Comparison of ENCODE assay signal across 11 mouse cellular contexts in genomic region chr16:21318640-21319365, GRCm38 (mm10).
DNase-seq lines count a peak whose midpoint lies in the region; ATAC-seq and TF ChIP-seq lines count a peak whose summit lies in the region.
"Had no signal": no experiment of that assay in that cellular context is flagged by ENCODE, and none has a peak within 500 bp of the region (broad histone marks: within the 10 kb centered on the region; RNA-seq: fewer than 3 reads in every experiment).

No protein-coding gene starts in this region.

- peaks cover 8% of the 10 kb centered on the region for H3K4me1 ChIP-seq in heart, adult 2 months (ENCODE audit: control insufficient read depth, insufficient read depth, low read length)
- H3K4me1 ChIP-seq in CH12.LX (ENCODE audit: control insufficient read depth in 1 of 2, insufficient read depth in 2 of 2) = peaks cover 21 to 78% of the 10 kb centered on the region in 2 experiments
- H3K4me1 ChIP-seq in embryonic fibroblast, embryonic 13.5 days (ENCODE audit: control insufficient read depth, insufficient read depth, low read length) = peaks cover 25% of the 10 kb centered on the region
- H3K4me1 ChIP-seq in limb, embryonic 10.5 days = peaks cover 42% of the 10 kb centered on the region

- no peak for DNase-seq in heart, adult 2 months
- no peak for DNase-seq in heart, adult 18-20 months
- DNase-seq in CH12.LX (ENCODE audit: extremely low read depth) = peak; percentile 15
- no peak for DNase-seq in limb, embryonic 10.5 days (ENCODE audit: low spot score)
- DNase-seq in testis, postnatal 10 days (ENCODE audit: low spot score) = no peak
- no peak for DNase-seq in kidney, adult 8-10 months
- DNase-seq: adrenal gland, adult 8-10 months; lung, embryonic 14.5 days had no signal

- no peak overlapping the region for H3K4me2 ChIP-seq in CH12.LX (ENCODE audit: insufficient read depth, low read depth, poor library complexity, severe bottlenecking)
- H3K4me2 ChIP-seq: lung, embryonic 14.5 days; neural tube, embryonic 13.5 days had no signal

- WGBS in heart, adult 2 months = 36% methylated on average over 9 of the region's 9 CpGs
- 74% methylated on average over 9 of the region's 9 CpGs for WGBS in limb, embryonic 10.5 days

- dilution Hi-C loops in CH12.LX (cut with MboI; ENCODE audit: extremely low pct_ligation_motif_present, extremely low pct_unique_long_range_greater_than_20kb, low sequenced_read_pairs) = no loop called here

- no peak for TF ChIP-seq POLR2A in heart, adult 2 months (IDR thresholded peaks at IDR 0.05; ENCODE audit: insufficient read depth, low read depth, low read length)
- TF ChIP-seq POLR2A in CH12.LX (IDR thresholded peaks at IDR 0.05; ENCODE audit: low read depth, low read length) = no peak
- TF ChIP-seq POLR2A in embryonic fibroblast, embryonic 13.5 days (IDR thresholded peaks at IDR 0.05; ENCODE audit: low read depth, low read length) = no peak; the same call in 1 of the 2 replicates

- intact Hi-C loops in heart, adult 2 months (cut with DNase I) = loop anchor here (2.0 kb wide), 1 partner anchor 14 kb away; no protein-coding TSS in a partner anchor

- no peaks in the 10 kb centered on the region for H3K9me3 ChIP-seq in CH12.LX (replicated peaks; ENCODE audit: low read length)
- H3K9me3 ChIP-seq in limb, embryonic 10.5 days (replicated peaks) = no peaks in the 10 kb centered on the region
- H3K9me3 ChIP-seq: neural tube, embryonic 13.5 days had no signal

- peak overlapping the region; percentile 26 for H3K27ac ChIP-seq in heart, adult 2 months
- no peak overlapping the region for H3K27ac ChIP-seq in CH12.LX (ENCODE audit: insufficient read depth, low read depth)
- H3K27ac ChIP-seq in embryonic fibroblast, embryonic 13.5 days (ENCODE audit: insufficient read depth, low read length) = peak overlapping the region; percentile 94
- peak overlapping the region; percentile 51; the same call in 1 of the 2 replicates for H3K27ac ChIP-seq in limb, embryonic 10.5 days
- H3K27ac ChIP-seq: neural tube, embryonic 13.5 days had no signal

- H3K79me2 ChIP-seq in heart, adult 2 months (replicated peaks; ENCODE audit: control insufficient read depth, insufficient read depth, low read length) = no peaks in the 10 kb centered on the region
- no peaks in the 10 kb centered on the region for H3K79me2 ChIP-seq in CH12.LX (replicated peaks; ENCODE audit: control insufficient read depth, extremely low read depth, insufficient read depth, poor library complexity, severe bottlenecking)

- in situ Hi-C loops in CH12.LX (cut with MboI; ENCODE audit: low pct_ligation_motif_present, low pct_unique_long_range_greater_than_20kb, low sequenced_read_pairs) = no loop called here

- H3K36me3 ChIP-seq in heart, adult 2 months (ENCODE audit: control insufficient read depth, insufficient read depth, low read length) = no peaks in the 10 kb centered on the region
- H3K36me3 ChIP-seq in CH12.LX (replicated peaks in 1 of 2; ENCODE audit: control insufficient read depth in 1 of 2, insufficient read depth in 1 of 2, low read length in 1 of 2) = no peaks in the 10 kb centered on the region
- H3K36me3 ChIP-seq in limb, embryonic 10.5 days = no peaks in the 10 kb centered on the region
- H3K36me3 ChIP-seq: neural tube, embryonic 13.5 days had no signal

- ATAC-seq in activated CD4-positive, CD25-positive, alpha-beta regulatory T cell, adult 4 months = no peak

- TF ChIP-seq CTCF in heart, adult 2 months (IDR thresholded peaks at IDR 0.05) = no peak
- TF ChIP-seq CTCF in CH12.LX (conservative IDR thresholded peaks at IDR 0.05 in 1 of 2, IDR thresholded peaks at IDR 0.05 in 1 of 2; ENCODE audit: low read depth in 2 of 2, low read length in 2 of 2) = no peak
- no peak for TF ChIP-seq CTCF in embryonic fibroblast, embryonic 13.5 days (IDR thresholded peaks at IDR 0.05; ENCODE audit: borderline replicate concordance, insufficient read depth, low read length)

- H3K9ac ChIP-seq in heart, adult 2 months (ENCODE audit: low read depth, low read length) = no peak overlapping the region
- H3K9ac ChIP-seq in CH12.LX (ENCODE audit: insufficient read depth, low read depth) = no peak overlapping the region
- H3K9ac ChIP-seq: lung, embryonic 14.5 days; neural tube, embryonic 13.5 days had no signal

- no peak overlapping the region for H3K4me3 ChIP-seq in heart, adult 2 months
- no peak overlapping the region for H3K4me3 ChIP-seq in CH12.LX (replicated peaks in 1 of 3; ENCODE audit: low read depth in 2 of 3, low read length in 2 of 3, poor library complexity in 1 of 3)
- no peak overlapping the region for H3K4me3 ChIP-seq in embryonic fibroblast, embryonic 13.5 days (ENCODE audit: insufficient read depth, low read length)
- no peak overlapping the region for H3K4me3 ChIP-seq in limb, embryonic 10.5 days
- H3K4me3 ChIP-seq: neural tube, embryonic 13.5 days had no signal

- no peak for TF ChIP-seq RAD21 in CH12.LX (IDR thresholded peaks at IDR 0.05; ENCODE audit: low read depth, low read length)

- no peak for TF ChIP-seq EP300 in heart, adult 2 months (IDR thresholded peaks at IDR 0.05; ENCODE audit: insufficient read depth, low read depth, low read length)
- TF ChIP-seq EP300 in CH12.LX (IDR thresholded peaks at IDR 0.05; ENCODE audit: low read length) = no peak

- H3K27me3 ChIP-seq in heart, adult 2 months (ENCODE audit: control insufficient read depth, insufficient read depth, low read length) = no peaks in the 10 kb centered on the region
- H3K27me3 ChIP-seq in CH12.LX (replicated peaks) = no peaks in the 10 kb centered on the region
- no peaks in the 10 kb centered on the region for H3K27me3 ChIP-seq in limb, embryonic 10.5 days (ENCODE audit: low read depth, poor library complexity, severe bottlenecking)
- H3K27me3 ChIP-seq: neural tube, embryonic 13.5 days had no signal

TF ChIP-seq in CH12.LX, 34 proteins besides CTCF, POLR2A, EP300 and RAD21:
- TF ChIP-seq MAX (IDR thresholded peaks at IDR 0.05; ENCODE audit: low read length) = peak; percentile 40; the same call in 1 of the 2 replicates
- no peak for TF ChIP-seq CHD1 (IDR thresholded peaks at IDR 0.05; ENCODE audit: low read depth, low read length)
- TF ChIP-seq E2F4 (IDR thresholded peaks at IDR 0.05; ENCODE audit: insufficient replicate concordance, low read depth, low read length) = no peak
- TF ChIP-seq NRF1 (IDR thresholded peaks at IDR 0.05; ENCODE audit: low read depth, low read length) = no peak
- no peak for TF ChIP-seq ZKSCAN1 (IDR thresholded peaks at IDR 0.05; ENCODE audit: borderline replicate concordance, low read depth, low read length)
- no peak for TF ChIP-seq MXI1 (IDR thresholded peaks at IDR 0.05; ENCODE audit: low read depth, low read length)
- TF ChIP-seq ETS1 (conservative IDR thresholded peaks at IDR 0.05; ENCODE audit: low read depth, low read length) = no peak
- TF ChIP-seq TCF12 (IDR thresholded peaks at IDR 0.05; ENCODE audit: low read depth, low read length) = 0 out of 2 replicates have a peak, but pooled peaks have one; percentile 8
- no peak for TF ChIP-seq MYC (IDR thresholded peaks at IDR 0.05; ENCODE audit: low read depth, low read length)
- no peak for TF ChIP-seq MEF2A (IDR thresholded peaks at IDR 0.05; ENCODE audit: borderline replicate concordance, low read depth, low read length)
TF ChIP-seq in CH12.LX: peak in this region for 2.
